Mouse (Mus musculus): ENCODE data around the gene Ephx3. TPM values are rescaled to one million over a fixed set of nuclear protein-coding genes. Genes with fewer than 3 reads are reported as not detected.

Gene Ephx3
- polyA plus RNA-seq, 1 experiment from 2014 or later: 0.24 TPM

DNA sequence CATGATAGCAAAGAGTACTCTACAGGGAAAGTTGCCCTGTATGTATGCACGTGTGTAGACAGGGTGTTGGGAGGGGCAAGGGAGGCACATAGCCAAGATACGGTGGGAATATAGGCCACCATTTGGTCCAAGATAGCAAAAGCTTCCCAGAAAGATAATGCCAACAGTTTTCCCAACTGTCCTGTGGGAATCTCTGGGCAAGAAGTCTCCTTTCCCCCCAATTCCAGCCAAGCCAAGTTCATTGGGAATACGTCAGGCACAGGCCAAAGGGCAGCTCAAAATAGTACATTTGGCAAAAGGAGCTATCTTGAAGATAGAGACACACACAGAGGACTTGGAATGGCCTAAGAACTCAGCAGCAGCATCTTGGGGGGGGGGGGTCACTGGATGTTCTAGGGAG is 16.0 kb upstream of the Ephx3 start:
- Histone ChIP-seq H3K27me3 (replicated peaks) (no peaks in the 10 kb centered on the region), H3K9ac (replicated peaks) (no peak overlapping the region), H3K4me2 (no peak overlapping the region), H3K4me3 (replicated peaks) (no peak overlapping the region), H3K4me1 (0 out of 2 replicates have a peak, but pooled peaks cover 3% of the 10 kb centered on the region), H3K27ac (replicated peaks) (no peak overlapping the region), H3K36me3 (peaks cover 85% of the 10 kb centered on the region), H3K9me3 (replicated peaks) (no peaks in the 10 kb centered on the region)
- 95% methylated on average over 3 of the region's 3 CpGs for WGBS
- no peak for ATAC-seq (ENCODE audit: low FRiP score)

GRCm38 (mm10) chr17:32202972-32203371 is 13.6 kb upstream of the Ephx3 start:
- Histone ChIP-seq H3K9ac (replicated peaks) (no peak overlapping the region), H3K27me3 (replicated peaks) (no peaks in the 10 kb centered on the region), H3K4me3 (replicated peaks) (no peak overlapping the region), H3K9me3 (replicated peaks) (no peaks in the 10 kb centered on the region), H3K4me2 (no peak overlapping the region), H3K27ac (replicated peaks) (no peak overlapping the region), H3K36me3 (peaks cover 93% of the 10 kb centered on the region), H3K4me1 (no peaks in the 10 kb centered on the region)
- no peak for ATAC-seq (ENCODE audit: low FRiP score)
- 90% methylated on average over 3 of the region's 3 CpGs for WGBS

DNA sequence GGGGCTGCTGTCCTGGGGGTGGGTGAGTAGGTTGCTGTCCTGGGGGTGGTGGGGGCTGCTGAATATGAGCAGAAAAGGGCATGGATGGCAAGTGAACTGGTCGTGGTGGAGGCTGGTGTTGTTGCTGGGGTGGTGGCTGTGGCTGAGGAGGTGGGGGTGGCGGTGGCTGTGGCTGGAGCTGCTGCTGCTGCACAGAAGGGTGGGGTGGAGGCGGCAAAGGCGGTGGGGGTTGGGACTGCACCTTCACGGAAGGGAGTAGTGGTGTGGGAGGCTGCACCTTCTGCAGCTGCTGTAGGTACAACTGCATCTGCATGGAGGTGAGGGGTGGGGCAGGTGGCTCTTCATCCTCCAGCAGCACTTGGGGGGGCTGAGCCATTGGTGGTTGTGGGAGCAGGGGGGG is 11.7 kb upstream of the Ephx3 start:
- Histone ChIP-seq H3K9me3 (replicated peaks) (no peaks in the 10 kb centered on the region), H3K4me1 (no peaks in the 10 kb centered on the region), H3K4me2 (no peak overlapping the region), H3K27me3 (replicated peaks) (no peaks in the 10 kb centered on the region), H3K36me3 (peaks cover 92% of the 10 kb centered on the region), H3K9ac (replicated peaks) (no peak overlapping the region), H3K27ac (replicated peaks) (no peak overlapping the region), H3K4me3 (replicated peaks) (no peak overlapping the region)
- 85% methylated on average over 5 of the region's 5 CpGs for WGBS
- no peak for ATAC-seq (ENCODE audit: low FRiP score)

DNA sequence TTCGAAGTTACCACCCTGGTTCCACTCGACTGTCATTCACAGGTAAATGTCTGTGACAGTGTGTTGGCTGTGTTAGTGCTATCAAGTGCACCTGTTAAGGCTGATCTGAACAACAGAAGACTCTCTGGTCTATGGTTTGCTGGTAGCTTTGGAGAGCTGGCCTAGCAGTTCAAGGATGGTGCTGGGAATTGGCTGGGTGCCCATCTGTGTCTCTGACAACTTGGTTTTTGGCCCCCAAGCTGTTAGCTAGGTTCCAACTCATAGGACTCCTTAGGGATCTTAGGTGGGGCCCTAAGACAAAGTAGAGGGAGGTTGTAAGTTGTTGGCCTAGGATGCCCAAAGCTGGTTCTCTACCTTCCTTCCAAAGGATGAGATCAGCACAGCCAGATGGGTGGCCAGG is 10.4 kb upstream of the Ephx3 start:
- H3K9me3 ChIP-seq (replicated peaks): no peaks in the 10 kb centered on the region
- ATAC-seq (ENCODE audit: low FRiP score): no peak
- H3K9ac ChIP-seq (replicated peaks): no peak overlapping the region
- H3K4me3 ChIP-seq (replicated peaks): no peak overlapping the region
- WGBS: 93% methylated on average over 2 of the region's 2 CpGs
- no peak overlapping the region for H3K27ac ChIP-seq (replicated peaks)
- H3K27me3 ChIP-seq (replicated peaks): no peaks in the 10 kb centered on the region
- H3K36me3 ChIP-seq: peaks cover 93% of the 10 kb centered on the region
- H3K4me1 ChIP-seq: no peaks in the 10 kb centered on the region
- H3K4me2 ChIP-seq: no peak overlapping the region

DNA sequence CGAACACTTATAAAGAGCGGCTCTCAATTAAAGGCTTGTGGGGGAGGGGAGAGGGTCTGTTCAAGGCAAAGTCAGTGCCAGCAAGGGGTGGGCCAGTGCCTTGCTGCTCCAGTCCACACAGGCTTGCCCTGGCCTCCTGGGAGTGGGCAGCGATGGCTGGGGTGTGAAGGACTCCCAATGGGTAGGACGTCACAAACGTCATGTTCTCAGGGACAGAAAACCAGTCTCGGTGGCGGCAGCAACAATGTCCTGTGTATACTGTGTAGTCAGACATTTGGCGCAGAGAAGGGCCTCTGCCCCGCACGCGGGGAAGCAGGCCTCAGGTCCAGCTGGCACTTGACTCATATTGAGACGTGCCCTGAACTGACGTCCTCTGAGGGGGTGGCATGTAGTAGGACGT is 7.8 kb upstream of the Ephx3 start:
- WGBS: 81% methylated on average over 14 of the region's 14 CpGs
- no peak overlapping the region for H3K4me2 ChIP-seq
- H3K4me1 ChIP-seq: no peaks in the 10 kb centered on the region
- no peaks in the 10 kb centered on the region for H3K9me3 ChIP-seq (replicated peaks)
- H3K4me3 ChIP-seq (replicated peaks): no peak overlapping the region
- H3K27ac ChIP-seq (replicated peaks): 0 out of 2 replicates have a peak overlapping the region, but pooled peaks have one; percentile 23
- peaks cover 73% of the 10 kb centered on the region for H3K36me3 ChIP-seq
- no peak for ATAC-seq (ENCODE audit: low FRiP score)
- H3K9ac ChIP-seq (replicated peaks): no peak overlapping the region
- no peaks in the 10 kb centered on the region for H3K27me3 ChIP-seq (replicated peaks)

DNA sequence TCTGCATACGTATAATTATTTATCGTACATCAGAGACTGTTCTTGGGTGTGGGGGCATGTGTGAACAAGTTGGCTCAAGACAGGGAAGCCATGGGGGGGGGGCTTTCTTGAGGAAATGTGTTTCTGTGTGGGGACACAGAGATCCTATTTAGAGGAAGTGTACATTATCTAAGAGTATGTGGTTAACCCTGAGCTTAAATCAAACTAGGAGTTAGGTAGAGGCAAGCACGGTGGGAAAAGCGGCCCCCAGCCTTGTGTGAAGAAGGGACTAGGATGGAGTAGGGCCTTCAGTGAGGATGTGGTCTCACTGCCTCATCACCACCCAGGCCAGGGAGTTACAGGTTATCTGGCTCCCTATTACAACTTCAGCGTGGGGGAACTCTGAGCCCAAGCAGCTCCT is 6.4 kb upstream of the Ephx3 start:
- Histone ChIP-seq H3K9me3 (replicated peaks) (no peaks in the 10 kb centered on the region), H3K4me1 (no peaks in the 10 kb centered on the region), H3K36me3 (peaks cover 58% of the 10 kb centered on the region), H3K27me3 (replicated peaks) (no peaks in the 10 kb centered on the region), H3K27ac (replicated peaks) (no peak overlapping the region), H3K9ac (replicated peaks) (no peak overlapping the region), H3K4me2 (no peak overlapping the region), H3K4me3 (replicated peaks) (no peak overlapping the region)
- WGBS: 92% methylated on average over 5 of the region's 5 CpGs
- ATAC-seq (ENCODE audit: low FRiP score): no peak

- no peak overlapping the region for H3K27ac ChIP-seq (replicated peaks)
- peaks cover 13% of the 10 kb centered on the region; the same call in 1 of the 2 replicates for H3K27me3 ChIP-seq (replicated peaks)
- H3K36me3 ChIP-seq: peaks cover 31% of the 10 kb centered on the region
- H3K9ac ChIP-seq (replicated peaks): no peak overlapping the region
- 83% methylated on average over 5 of the region's 5 CpGs for WGBS
- no peak overlapping the region for H3K4me2 ChIP-seq
- no peak for ATAC-seq (ENCODE audit: low FRiP score)
- peaks cover 15% of the 10 kb centered on the region for H3K4me1 ChIP-seq
- H3K4me3 ChIP-seq (replicated peaks): no peak overlapping the region
- H3K9me3 ChIP-seq (replicated peaks): no peaks in the 10 kb centered on the region
These were observed 3.7 kb upstream of the Ephx3 start for GRCm38 (mm10) chr17:32193010-32193409.

DNA sequence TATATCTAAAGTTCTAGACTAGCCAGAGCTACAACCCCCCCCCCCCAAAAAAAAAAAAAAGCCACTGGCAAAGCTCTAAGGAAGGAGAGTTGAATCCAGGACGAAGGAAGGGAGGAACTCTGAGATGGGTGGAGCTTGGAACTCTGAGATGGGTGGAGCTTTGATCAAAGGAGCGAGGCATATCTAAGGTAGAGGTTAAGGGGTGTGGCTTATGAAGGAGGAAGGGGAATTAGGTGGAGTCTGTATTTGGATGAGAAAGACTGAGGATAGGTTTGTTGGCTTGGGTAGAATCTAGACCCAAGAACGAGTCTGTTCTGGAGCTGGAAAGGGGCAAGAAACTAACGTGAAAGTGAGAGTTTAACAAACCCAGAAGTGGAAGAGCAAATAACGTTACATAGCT is 501 bp upstream of the Ephx3 start:
- H3K4me3 ChIP-seq (replicated peaks): 0 out of 2 replicates have a peak overlapping the region, but pooled peaks have one; percentile 37
- 0 out of 2 replicates have a peak, but pooled peaks cover 5% of the 10 kb centered on the region for H3K36me3 ChIP-seq
- no peak overlapping the region for H3K9ac ChIP-seq (replicated peaks)
- no peak overlapping the region for H3K27ac ChIP-seq (replicated peaks)
- no peaks in the 10 kb centered on the region for H3K9me3 ChIP-seq (replicated peaks)
- peak overlapping the region; percentile 69 for H3K4me2 ChIP-seq
- ATAC-seq (ENCODE audit: low FRiP score): no peak
- peaks cover 15% of the 10 kb centered on the region for H3K4me1 ChIP-seq
- 16% methylated on average over 5 of the region's 5 CpGs for WGBS
- peaks cover 13% of the 10 kb centered on the region; the same call in 1 of the 2 replicates for H3K27me3 ChIP-seq (replicated peaks)

- H3K27ac ChIP-seq (replicated peaks): no peak overlapping the region
- no peak overlapping the region for H3K9ac ChIP-seq (replicated peaks)
- no peaks in the 10 kb centered on the region for H3K27me3 ChIP-seq (replicated peaks)
- no peaks in the 10 kb centered on the region for H3K36me3 ChIP-seq
- ATAC-seq (ENCODE audit: low FRiP score): no peak
- no peaks in the 10 kb centered on the region for H3K9me3 ChIP-seq (replicated peaks)
- H3K4me3 ChIP-seq (replicated peaks): no peak overlapping the region
- H3K4me1 ChIP-seq: peaks cover 15% of the 10 kb centered on the region
- no peak overlapping the region for H3K4me2 ChIP-seq
- WGBS: 32% methylated on average over 8 of the region's 8 CpGs
These were observed 6.3 kb downstream of the Ephx3 start for GRCm38 (mm10) chr17:32183017-32183416.

DNA sequence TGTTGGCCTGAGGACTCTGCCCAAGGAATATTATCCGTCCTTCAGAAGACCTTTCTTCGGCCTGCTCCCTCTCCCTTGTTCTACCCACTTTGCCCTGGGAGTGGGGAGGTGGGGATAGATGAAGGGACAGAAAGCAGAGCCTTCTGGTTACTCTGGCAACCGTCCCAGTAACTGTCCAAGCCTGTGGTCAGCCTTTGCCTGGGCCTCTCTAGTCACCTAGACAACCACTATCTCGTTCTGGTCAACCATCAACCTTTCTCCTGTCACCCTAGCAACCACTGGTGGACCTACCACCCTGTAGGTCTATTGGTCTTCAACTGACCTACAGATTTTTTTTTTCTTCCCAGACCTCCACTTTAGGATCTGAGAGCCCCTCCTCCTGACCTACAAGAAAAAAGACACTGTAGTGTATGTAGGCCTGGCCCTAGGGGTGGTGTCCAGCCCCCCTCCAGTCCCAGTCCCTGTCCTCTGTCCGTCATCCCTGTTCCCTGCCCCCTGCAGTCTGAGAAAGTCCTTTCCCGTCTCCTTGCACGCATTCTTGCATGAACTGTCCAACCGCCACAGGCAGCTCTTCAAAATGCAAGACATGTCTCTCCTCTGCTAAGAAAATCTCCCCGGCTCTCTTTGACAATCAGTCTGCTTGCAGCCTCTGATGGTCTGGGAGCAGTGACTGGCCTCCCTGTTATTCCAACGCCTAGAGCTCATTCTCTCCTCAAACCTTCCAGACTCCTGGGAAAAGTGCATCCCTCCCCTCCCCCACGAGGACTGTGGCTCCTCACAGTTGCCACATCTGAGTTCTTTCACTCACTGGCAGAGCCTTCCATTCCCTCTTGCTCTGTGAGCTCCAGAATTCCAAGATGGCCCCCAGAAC is 9.5 kb downstream of the Ephx3 start:
- H3K36me3 ChIP-seq: no peaks in the 10 kb centered on the region
- peak; percentile 67 for ATAC-seq (ENCODE audit: low FRiP score)
- no peak overlapping the region for H3K4me3 ChIP-seq (replicated peaks)
- peak overlapping the region; percentile 78 for H3K27ac ChIP-seq (replicated peaks)
- H3K4me2 ChIP-seq: 0 out of 2 replicates have a peak overlapping the region, but pooled peaks have one; percentile 9
- no peaks in the 10 kb centered on the region for H3K9me3 ChIP-seq (replicated peaks)
- no peak overlapping the region for H3K9ac ChIP-seq (replicated peaks)
- WGBS: 15% methylated on average over 11 of the region's 11 CpGs
- H3K4me1 ChIP-seq: peaks cover 15% of the 10 kb centered on the region
- H3K27me3 ChIP-seq (replicated peaks): no peaks in the 10 kb centered on the region

DNA sequence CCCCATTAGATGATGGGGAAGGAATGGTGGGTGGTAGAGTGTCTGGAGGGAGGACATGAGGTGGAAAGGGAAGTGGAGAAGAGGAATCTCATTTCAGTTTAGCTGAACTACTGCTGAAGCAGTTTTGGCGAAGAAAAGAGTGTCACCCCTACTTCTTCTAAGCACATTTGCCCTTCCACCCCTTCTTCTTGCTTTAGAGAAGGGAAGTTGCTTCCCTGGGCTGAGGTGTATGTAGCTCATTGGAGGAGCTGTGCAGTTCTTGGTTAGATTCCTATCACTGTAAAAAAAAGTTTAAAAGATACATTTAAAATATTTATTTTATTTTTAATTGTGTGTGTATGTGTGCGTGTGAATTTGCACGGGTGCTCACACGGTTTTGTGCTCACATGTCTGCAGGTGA is 12.4 kb downstream of the Ephx3 start:
- H3K27me3 ChIP-seq (replicated peaks): no peaks in the 10 kb centered on the region
- no peak for ATAC-seq (ENCODE audit: low FRiP score)
- peaks cover 15% of the 10 kb centered on the region for H3K4me1 ChIP-seq
- WGBS: 95% methylated on average over 4 of the region's 4 CpGs
- H3K9ac ChIP-seq (replicated peaks): no peak overlapping the region
- no peak overlapping the region for H3K4me2 ChIP-seq
- H3K4me3 ChIP-seq (replicated peaks): no peak overlapping the region
- H3K27ac ChIP-seq (replicated peaks): no peak overlapping the region
- H3K9me3 ChIP-seq (replicated peaks): no peaks in the 10 kb centered on the region
- H3K36me3 ChIP-seq: no peaks in the 10 kb centered on the region

GRCm38 (mm10) chr17:32173166-32173565 is 16.2 kb downstream of the Ephx3 start:
- WGBS: 87% methylated on average over 7 of the region's 7 CpGs
- Histone ChIP-seq H3K27me3 (replicated peaks) (no peaks in the 10 kb centered on the region), H3K9ac (replicated peaks) (no peak overlapping the region), H3K36me3 (no peaks in the 10 kb centered on the region), H3K4me1 (no peaks in the 10 kb centered on the region), H3K4me3 (replicated peaks) (no peak overlapping the region), H3K4me2 (no peak overlapping the region), H3K9me3 (replicated peaks) (no peaks in the 10 kb centered on the region), H3K27ac (replicated peaks) (no peak overlapping the region)
- ATAC-seq (ENCODE audit: low FRiP score): no peak
